Mouse (Mus musculus) forebrain, embryonic 11.5 days (tissue): ENCODE results near the gene Tmcc2. TPM values are rescaled to one million over a fixed set of nuclear protein-coding genes. Genes with fewer than 3 reads are reported as not detected.
"Not testable (repeated sequence)": the region's sequence is repeated elsewhere in the genome, so short reads cannot be mapped to it uniquely, and the experiment has no call there.

ENCODE experiments used
- ATAC-seq: fragments of 200-750 bp; cut with Nextera tagmentation; replicated peaks from 2 replicates; pipeline ENCODE4 v1.8.0; 2017; ENCODE audit warnings: moderate TSS enrichment; ENCODE audit not compliant: low FRiP score
- DNase-seq: peaks from one replicate; pipeline ENCODE4 v3.0.0-alpha.2; 2017; ENCODE audit warnings: low spot score
- H3K27ac ChIP-seq: fragments of 300-500 bp; sonication (generic); 2 replicates; pipeline ENCODE4 v1.5.1; 2014; ENCODE audit warnings: low read depth, low read length
- H3K27me3 ChIP-seq: fragments of 300-500 bp; sonication (generic); 2 replicates; pipeline ENCODE4 v1.6.1; 2014; ENCODE audit warnings: mild to moderate bottlenecking, low read length, mixed read lengths; ENCODE audit not compliant: control insufficient read depth, insufficient read depth
- H3K36me3 ChIP-seq: fragments of 300-500 bp; sonication (generic); 2 replicates; pipeline ENCODE4 v1.6.1; 2014; ENCODE audit warnings: mild to moderate bottlenecking, low read length, moderate library complexity, mixed read lengths; ENCODE audit not compliant: control insufficient read depth, insufficient read depth
- H3K4me1 ChIP-seq: fragments of 300-500 bp; sonication (generic); replicated peaks from 2 replicates; pipeline ENCODE4 v1.6.1; 2014; ENCODE audit warnings: low read length, mixed read lengths; ENCODE audit not compliant: control insufficient read depth, insufficient read depth
- H3K4me2 ChIP-seq: fragments of 300-500 bp; sonication (generic); 2 replicates; pipeline ENCODE4 v1.6.1; 2014; ENCODE audit warnings: low read depth, mild to moderate bottlenecking, low read length, moderate library complexity, mixed read lengths; ENCODE audit not compliant: severe bottlenecking
- H3K4me3 ChIP-seq: fragments of 300-500 bp; sonication (generic); 2 replicates; pipeline ENCODE4 v1.5.1; 2014; ENCODE audit warnings: low read depth, low read length
- H3K9ac ChIP-seq: fragments of 300-500 bp; sonication (generic); 2 replicates; pipeline ENCODE4 v1.6.1; 2014; ENCODE audit warnings: low read length
- H3K9me3 ChIP-seq: fragments of 300-500 bp; sonication (generic); 2 replicates; pipeline ENCODE4 v1.6.1; 2016; ENCODE audit warnings: low read length, mixed read lengths; ENCODE audit not compliant: control insufficient read depth
- WGBS: fragments of 180-500 bp; shearing (Covaris S2); extraction: QIAGEN DNeasy Blood & Tissue Kit; methylation state at CpG from one replicate; pipeline ENCODE4 v1.1.7; 2014; 5-methylcytosine and 5-hydroxymethylcytosine counted together
- polyA plus RNA-seq: library from polyadenylated mRNA; unstranded; fragments of >200 nt; fragmentation: Nextera tagmentation; extraction: Ambion mirVana; gene quantifications from 2 replicates; pipeline ENCODE4 v1.2.1, GENCODE M21; 2014

Gene Tmcc2
- polyA plus RNA-seq, 1 experiment from 2014 or later, result 16.1 TPM

DNA sequence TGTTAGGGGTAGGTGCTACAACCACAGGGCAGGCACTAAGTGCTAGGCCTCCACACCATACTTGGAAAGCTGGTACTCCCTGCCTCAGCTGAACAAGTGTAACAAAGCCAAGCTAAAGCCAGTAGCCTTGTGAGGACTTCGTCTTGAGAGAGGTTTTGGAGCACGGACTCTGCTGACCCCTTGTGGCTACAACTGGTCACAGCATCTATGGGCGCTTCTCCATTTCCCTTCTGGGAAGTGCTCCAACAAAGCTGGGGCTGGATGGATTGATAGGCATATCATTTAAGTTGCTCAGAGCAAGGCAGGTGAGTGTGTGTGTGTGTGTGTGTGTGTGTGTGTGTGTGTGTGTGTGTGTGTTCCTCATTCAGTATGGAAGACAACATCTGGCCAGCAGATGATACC, 35.2 kb downstream of the Tmcc2 start:
- Histone ChIP-seq H3K27me3 (no peaks in the 10 kb centered on the region), H3K36me3 (peaks cover 16% of the 10 kb centered on the region; the same call in 1 of the 2 replicates), H3K27ac (no peak overlapping the region), H3K4me3 (no peak overlapping the region), H3K4me1 (no peaks in the 10 kb centered on the region; the same call in 1 of the 2 replicates), H3K9me3 (no peaks in the 10 kb centered on the region), H3K4me2 (no peak overlapping the region), H3K9ac (peak overlapping the region; percentile 28; the same call in 1 of the 2 replicates)
- peak; percentile 79 for ATAC-seq
- 0% methylated on average over 3 of the region's 3 CpGs for WGBS
- DNase-seq, result peak; percentile 92

DNA sequence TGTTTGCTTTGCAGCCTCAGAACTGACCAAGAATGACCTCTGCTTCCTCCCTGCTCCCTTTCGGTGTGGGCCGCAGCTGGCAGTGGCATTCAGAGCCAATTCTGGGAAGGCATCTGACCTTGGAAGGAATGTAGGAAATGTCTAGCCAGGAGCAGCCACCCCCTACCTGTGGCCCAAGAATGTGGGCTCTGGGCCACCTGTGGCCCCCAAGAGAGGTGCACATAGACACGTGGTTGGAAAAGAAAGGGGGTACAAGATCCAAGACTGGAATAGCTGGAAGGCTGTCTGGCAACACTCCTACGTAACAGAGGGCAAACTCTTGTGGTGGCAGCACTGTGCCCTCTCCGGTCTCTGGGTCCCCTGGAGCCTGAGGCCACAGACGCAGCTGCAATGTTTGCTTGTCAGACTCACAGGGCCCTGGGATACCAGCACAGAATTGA, 35.9 kb downstream of the Tmcc2 start:
- Histone ChIP-seq H3K27me3 (no peaks in the 10 kb centered on the region), H3K4me2 (no peak overlapping the region), H3K36me3 (peaks cover 12% of the 10 kb centered on the region; the same call in 1 of the 2 replicates), H3K27ac (no peak overlapping the region), H3K4me1 (no peaks in the 10 kb centered on the region; the same call in 1 of the 2 replicates), H3K9ac (peak overlapping the region; percentile 28), H3K9me3 (no peaks in the 10 kb centered on the region), H3K4me3 (no peak overlapping the region)
- 43% methylated on average over 6 of the region's 6 CpGs for WGBS
- no peak for ATAC-seq
- DNase-seq, result no peak

DNA sequence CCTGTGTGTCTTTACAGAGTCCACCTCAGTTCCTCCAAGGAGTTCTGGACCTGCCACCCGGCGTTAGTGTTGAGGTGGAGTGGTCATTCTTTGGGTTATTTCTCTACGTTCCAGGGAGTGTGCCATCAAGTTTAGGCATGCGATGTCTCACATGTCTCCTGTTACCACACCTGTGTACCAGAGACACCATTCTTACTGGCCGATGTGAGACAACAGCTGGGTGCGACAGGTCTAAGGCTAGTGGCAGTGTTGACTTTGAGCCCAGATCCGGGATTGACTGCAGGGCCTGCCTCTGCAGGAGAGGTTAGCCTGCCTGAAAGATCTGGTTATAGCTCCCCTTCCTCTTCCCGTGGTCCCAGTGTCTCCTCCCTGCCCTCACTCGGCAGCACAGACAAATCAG, 36.8 kb downstream of the Tmcc2 start:
- Histone ChIP-seq H3K27ac (no peak overlapping the region), H3K36me3 (peaks cover 9% of the 10 kb centered on the region; the same call in 1 of the 2 replicates), H3K4me2 (no peak overlapping the region), H3K4me3 (no peak overlapping the region), H3K4me1 (no peaks in the 10 kb centered on the region; the same call in 1 of the 2 replicates), H3K9ac (no peak overlapping the region; the same call in 1 of the 2 replicates), H3K9me3 (no peaks in the 10 kb centered on the region), H3K27me3 (no peaks in the 10 kb centered on the region)
- DNase-seq (no peak), ATAC-seq (no peak)
- WGBS, result 78% methylated on average over 9 of the region's 9 CpGs

DNA sequence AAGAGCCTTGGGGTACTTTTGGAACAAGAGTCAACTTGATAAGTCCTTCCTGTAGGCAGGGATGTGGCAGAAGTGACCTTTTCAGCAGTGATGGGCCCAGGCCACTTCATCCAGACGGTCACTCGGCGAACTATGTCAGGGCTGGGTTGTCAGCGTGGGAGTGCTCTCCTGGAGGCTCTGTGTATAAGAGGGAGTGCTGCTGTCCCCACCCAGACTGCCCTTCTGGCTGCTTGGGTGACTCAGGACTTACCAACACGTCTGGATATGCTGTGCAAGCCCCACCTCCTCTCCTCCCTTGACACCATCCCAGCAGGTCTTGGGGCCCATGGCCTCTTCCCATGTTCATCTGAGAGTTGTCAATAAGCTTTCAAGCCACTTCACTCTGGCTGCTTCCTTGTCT, 37.7 kb downstream of the Tmcc2 start:
- ATAC-seq, result no peak
- Histone ChIP-seq H3K27me3 (no peaks in the 10 kb centered on the region), H3K4me3 (no peak overlapping the region), H3K27ac (no peak overlapping the region), H3K4me1 (no peaks in the 10 kb centered on the region; the same call in 1 of the 2 replicates), H3K4me2 (no peak overlapping the region), H3K36me3 (peaks cover 5% of the 10 kb centered on the region; the same call in 1 of the 2 replicates), H3K9ac (no peak overlapping the region), H3K9me3 (no peaks in the 10 kb centered on the region)
- WGBS, result 86% methylated on average over 5 of the region's 5 CpGs
- DNase-seq, result no peak

DNA sequence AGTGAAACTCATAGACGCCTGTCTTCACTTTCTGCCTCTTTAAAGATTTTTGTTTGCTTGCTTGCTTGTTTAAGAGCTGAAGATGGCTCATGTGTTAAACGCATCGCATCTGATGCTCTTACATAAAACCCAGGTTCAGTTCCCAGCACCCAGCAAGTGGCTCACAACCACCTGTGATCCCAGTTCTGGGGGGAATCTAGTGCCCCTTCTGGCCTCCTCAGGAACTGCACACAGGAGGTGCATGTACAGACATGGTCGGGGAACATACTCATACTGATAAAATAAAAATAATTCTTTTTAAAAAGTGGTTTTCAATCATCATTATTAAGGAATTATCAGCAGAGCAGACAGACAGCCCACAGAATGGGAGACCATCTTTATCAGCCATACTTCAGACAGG, 40.0 kb downstream of the Tmcc2 start:
- 95% methylated on average over 4 of the region's 4 CpGs for WGBS
- Histone ChIP-seq H3K4me3 (no peak overlapping the region), H3K4me1 (no peaks in the 10 kb centered on the region; the same call in 1 of the 2 replicates), H3K27ac (no peak overlapping the region), H3K4me2 (no peak overlapping the region), H3K9me3 (no peaks in the 10 kb centered on the region), H3K36me3 (no peaks in the 10 kb centered on the region), H3K27me3 (no peaks in the 10 kb centered on the region), H3K9ac (no peak overlapping the region)
- DNase-seq (no peak), ATAC-seq (no peak)

DNA sequence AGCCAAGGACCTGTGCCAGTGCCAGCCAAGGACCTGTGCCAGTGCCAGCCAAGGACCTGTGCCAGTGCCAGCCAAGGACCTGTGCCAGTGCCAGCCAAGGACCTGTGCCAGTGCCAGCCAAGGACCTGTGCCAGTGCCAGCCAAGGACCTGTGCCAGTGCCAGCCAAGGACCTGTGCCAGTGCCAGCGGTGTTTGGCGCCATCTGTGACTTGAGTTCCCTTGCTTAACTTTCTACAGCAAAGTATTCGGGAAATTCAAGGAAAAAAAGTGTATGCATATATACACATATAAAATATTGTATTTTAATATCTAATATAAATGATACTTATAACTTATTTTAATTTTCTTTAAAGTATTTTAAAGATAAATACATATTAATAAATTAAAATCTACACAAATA, 41.5 kb downstream of the Tmcc2 start:
- 92% methylated on average over 3 of the region's 3 CpGs for WGBS
- not testable (repeated sequence) for H3K4me1 ChIP-seq, H3K4me2 ChIP-seq, H3K9ac ChIP-seq, H3K27ac ChIP-seq, H3K36me3 ChIP-seq, H3K27me3 ChIP-seq, ATAC-seq, DNase-seq, H3K9me3 ChIP-seq, H3K4me3 ChIP-seq

DNA sequence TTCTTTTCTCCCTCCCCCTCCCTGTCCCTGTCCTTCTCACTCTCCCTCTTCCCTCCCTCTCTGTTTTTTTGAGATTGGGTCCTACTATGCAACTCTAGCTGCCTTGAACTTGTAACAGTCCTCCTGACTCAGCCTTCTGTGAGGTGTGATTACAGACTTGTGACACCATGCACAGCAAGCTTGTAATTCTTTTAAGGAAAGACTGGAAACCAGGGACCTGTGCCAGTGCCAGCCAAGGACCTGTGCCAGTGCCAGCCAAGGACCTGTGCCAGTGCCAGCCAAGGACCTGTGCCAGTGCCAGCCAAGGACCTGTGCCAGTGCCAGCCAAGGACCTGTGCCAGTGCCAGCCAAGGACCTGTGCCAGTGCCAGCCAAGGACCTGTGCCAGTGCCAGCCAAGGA, 42.0 kb downstream of the Tmcc2 start:
- H3K36me3 ChIP-seq, H3K9ac ChIP-seq: not testable (repeated sequence)

DNA sequence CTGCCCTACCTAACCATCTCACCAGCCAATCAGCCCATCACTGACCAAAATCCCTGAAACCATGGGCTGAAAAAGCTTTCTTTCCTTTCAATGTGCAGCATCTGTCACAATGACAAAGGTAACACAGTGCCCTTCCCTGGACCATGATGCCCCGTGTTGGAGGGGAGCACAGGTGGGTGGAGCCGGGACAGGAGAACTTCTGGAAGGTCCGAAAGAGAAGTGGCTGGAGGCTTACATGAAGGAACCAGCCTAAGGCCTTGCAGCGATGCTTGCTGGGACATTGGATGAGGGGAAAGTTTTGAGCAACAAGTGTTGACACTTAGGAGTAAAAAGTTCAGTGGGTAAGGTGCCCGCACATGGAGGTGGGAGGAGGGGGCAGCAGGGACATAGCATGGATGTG, 42.7 kb downstream of the Tmcc2 start:
- Histone ChIP-seq H3K27me3 (no peaks in the 10 kb centered on the region), H3K9ac (no peak overlapping the region), H3K4me1 (no peaks in the 10 kb centered on the region), H3K9me3 (no peaks in the 10 kb centered on the region), H3K4me2 (no peak overlapping the region), H3K27ac (no peak overlapping the region), H3K36me3 (no peaks in the 10 kb centered on the region), H3K4me3 (no peak overlapping the region)
- ATAC-seq (no peak), DNase-seq (no peak)
- WGBS, result 83% methylated on average over 5 of the region's 5 CpGs

More for the DNA sequence above, 42.0 kb downstream of the Tmcc2 start:
- H3K4me1 ChIP-seq, H3K4me2 ChIP-seq, H3K27ac ChIP-seq, ATAC-seq, H3K4me3 ChIP-seq, H3K9me3 ChIP-seq, H3K27me3 ChIP-seq, DNase-seq: not testable (repeated sequence)

DNA sequence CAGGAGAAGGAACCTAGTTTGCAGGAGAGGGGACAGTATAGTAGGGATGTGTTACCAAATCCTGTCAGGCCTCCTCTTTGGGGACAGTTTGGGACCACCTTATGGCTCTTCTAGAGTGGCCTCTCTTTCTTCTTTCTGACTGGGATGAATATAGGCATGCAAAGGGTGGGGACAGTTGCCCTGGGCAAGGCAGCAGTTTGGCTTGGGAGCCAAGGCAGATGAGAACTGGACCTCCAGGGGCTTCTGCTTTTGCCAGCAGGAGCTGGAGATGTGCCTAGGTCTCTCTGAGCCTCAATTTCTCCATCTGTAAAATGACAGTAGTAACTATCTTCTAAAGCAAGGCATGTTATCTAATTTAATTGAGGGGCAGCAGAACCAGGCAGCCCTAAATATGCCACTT, 44.1 kb downstream of the Tmcc2 start:
- Histone ChIP-seq H3K4me2 (no peak overlapping the region), H3K4me3 (no peak overlapping the region), H3K36me3 (no peaks in the 10 kb centered on the region), H3K9me3 (no peaks in the 10 kb centered on the region), H3K27ac (no peak overlapping the region), H3K9ac (no peak overlapping the region), H3K27me3 (no peaks in the 10 kb centered on the region), H3K4me1 (no peaks in the 10 kb centered on the region)
- no peak for DNase-seq
- no peak for ATAC-seq
